Mouse (Mus musculus) adrenal gland, postnatal 25 days (tissue): ENCODE data around the gene Fbxl13. TPM values are rescaled to one million over a fixed set of nuclear protein-coding genes. Genes with fewer than 3 reads are reported as not detected.

ENCODE experiments used
- DNase-seq: peaks from one replicate; pipeline ENCODE4 v3.0.0; 2021; ENCODE audit warnings: mixed read lengths
- long read RNA-seq: library from polyadenylated mRNA; stranded (forward); transcript quantifications from one replicate; pipeline ENCODE4 v2.0.0, GENCODE M21; 2021
- total RNA-seq: library from RNA; stranded (reverse); gene quantifications from 2 replicates; pipeline ENCODE4 v1.2.3, GENCODE M21; 2021

Gene Fbxl13
- not detected in 2 replicates for total RNA-seq
- long read RNA-seq, result 0 reads

GRCm38 (mm10) chr5:21645439-21646132 is at the start of gene Fbxl13, which contains the start of gene Armc10:
Gene Fbxl13, minus strand, starts transcription at chr5:21645634.
Gene Armc10, plus strand, starts transcription at chr5:21645813.
- peak; percentile 85 for DNase-seq

- no peak for DNase-seq
Observed at GRCm38 (mm10) chr5:21694854-21695490, 49.5 kb upstream of the Fbxl13 start.

GRCm38 (mm10) chr5:21693372-21693870 is 48.0 kb upstream of the Fbxl13 start:
- no peak for DNase-seq

GRCm38 (mm10) chr5:21692230-21692629 is 46.8 kb upstream of the Fbxl13 start:
- DNase-seq, result no peak

- no peak for DNase-seq
Observed at GRCm38 (mm10) chr5:21687042-21687441, 41.6 kb upstream of the Fbxl13 start.

GRCm38 (mm10) chr5:21685001-21685400 is 39.6 kb upstream of the Fbxl13 start:
- no peak for DNase-seq

- DNase-seq, result no peak
Observed at GRCm38 (mm10) chr5:21683811-21684210, 38.4 kb upstream of the Fbxl13 start.

GRCm38 (mm10) chr5:21680940-21681339 is 35.5 kb upstream of the Fbxl13 start:
- DNase-seq, result no peak

GRCm38 (mm10) chr5:21680029-21680428 is 34.6 kb upstream of the Fbxl13 start:
- no peak for DNase-seq

- DNase-seq, result no peak
Observed at GRCm38 (mm10) chr5:21678363-21678762, 32.9 kb upstream of the Fbxl13 start.

GRCm38 (mm10) chr5:21677939-21678338 is 32.5 kb upstream of the Fbxl13 start:
- DNase-seq, result peak; percentile 50

- no peak for DNase-seq
Observed at GRCm38 (mm10) chr5:21675494-21675893, 30.1 kb upstream of the Fbxl13 start.

- DNase-seq, result no peak
Observed at GRCm38 (mm10) chr5:21675019-21675418, 29.6 kb upstream of the Fbxl13 start.

- DNase-seq, result no peak
Observed at GRCm38 (mm10) chr5:21673742-21674141, 28.3 kb upstream of the Fbxl13 start.

- DNase-seq, result no peak
Observed at GRCm38 (mm10) chr5:21672812-21673635, 27.6 kb upstream of the Fbxl13 start.

- no peak for DNase-seq
Observed at GRCm38 (mm10) chr5:21669307-21669706, 23.9 kb upstream of the Fbxl13 start.

- DNase-seq, result no peak
Observed at GRCm38 (mm10) chr5:21667191-21668137, 22.0 kb upstream of the Fbxl13 start.

- DNase-seq, result peak; percentile 52
Observed at GRCm38 (mm10) chr5:21663081-21663480, 17.6 kb upstream of the Fbxl13 start.

GRCm38 (mm10) chr5:21660850-21661249 is 15.4 kb upstream of the Fbxl13 start:
- DNase-seq, result no peak

GRCm38 (mm10) chr5:21658623-21659395 is 13.4 kb upstream of the Fbxl13 start:
- peak; percentile 90 for DNase-seq

GRCm38 (mm10) chr5:21658038-21658437 is 12.6 kb upstream of the Fbxl13 start:
- no peak for DNase-seq
